Comparison of ENCODE assay signal across 8 mouse cellular contexts in the genomic region with DNA sequence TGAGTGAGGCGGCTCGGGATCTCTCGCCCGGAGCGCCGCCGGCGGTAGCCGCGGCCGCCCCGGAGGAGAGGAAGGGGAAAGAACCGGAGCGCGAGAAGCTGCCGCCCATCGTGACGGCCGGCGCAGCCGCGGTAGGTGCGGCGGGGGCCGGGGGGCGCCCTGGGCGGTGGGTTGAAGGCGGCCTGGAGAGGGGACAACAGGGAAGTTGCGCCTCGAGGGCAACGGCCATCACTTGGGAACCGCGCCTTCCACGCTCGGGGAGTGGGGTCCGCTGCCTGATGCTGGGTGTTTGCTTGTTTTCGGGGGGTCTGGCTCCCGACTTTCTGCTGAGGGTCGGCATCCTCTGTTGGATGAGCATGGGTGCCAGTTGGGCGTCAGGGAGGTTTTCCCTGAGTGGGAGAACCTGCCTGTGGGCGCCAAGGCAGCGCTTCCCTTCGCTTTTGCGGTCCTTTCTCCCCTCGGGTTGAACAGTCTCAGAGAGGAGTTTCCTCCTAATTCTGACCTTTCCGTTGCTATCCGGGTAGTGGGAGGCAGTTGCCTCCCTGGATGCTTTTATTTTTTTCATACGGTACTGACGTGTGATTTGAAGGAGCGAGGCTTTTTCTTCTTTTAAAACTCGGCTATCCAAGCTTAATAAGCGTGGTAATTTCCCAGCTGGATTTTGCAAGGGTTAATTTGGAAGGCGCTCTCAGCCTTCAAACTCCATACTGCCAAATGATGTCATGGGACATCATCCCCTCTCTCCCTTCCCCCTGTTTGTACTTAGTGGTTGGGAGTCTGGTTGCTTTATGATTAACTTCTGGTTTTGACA. TPM values are rescaled to one million over a fixed set of nuclear protein-coding genes. Genes with fewer than 3 reads are reported as not detected.
DNase-seq lines count a peak whose midpoint lies in the region; ATAC-seq lines count a peak whose summit lies in the region.

No protein-coding gene starts in this region.

- H3K9me3 ChIP-seq in kidney, embryonic 16.5 days (ENCODE audit: low read length) = no peaks in the 10 kb centered on the region
- no peaks in the 10 kb centered on the region for H3K9me3 ChIP-seq in midbrain, embryonic 11.5 days (ENCODE audit: control insufficient read depth, low read length)

- peak overlapping the region; percentile 61 for H3K4me3 ChIP-seq in kidney, embryonic 16.5 days (ENCODE audit: low read length)
- H3K4me3 ChIP-seq in midbrain, embryonic 11.5 days (ENCODE audit: low read depth, low read length) = peak overlapping the region; percentile 74

- DNase-seq in layer of hippocampus, adult 11-12 months (ENCODE audit: low spot score) = peak; percentile 37
- no peak for DNase-seq in layer of hippocampus, adult 9-11 months
- DNase-seq in ES-CJ7 (ENCODE audit: low read depth, low spot score) = peak; percentile 14
- DNase-seq in embryo, embryonic 11 days = peak; percentile 51
- DNase-seq in heart, adult 9 months (ENCODE audit: low spot score in 2 of 2) = peak; percentile 38 to 44
- DNase-seq in midbrain, embryonic 11.5 days (ENCODE audit: low spot score, missing footprints) = peak; percentile 97
- DNase-seq in testis, postnatal 14 days (ENCODE audit: low spot score) = peak; percentile 78

- H3K4me2 ChIP-seq in kidney, embryonic 16.5 days (replicated peaks; ENCODE audit: low read depth, low read length) = peak overlapping the region; percentile 78
- H3K4me2 ChIP-seq in midbrain, embryonic 11.5 days = peak overlapping the region; percentile 71

- WGBS in kidney, embryonic 16.5 days = 1% methylated on average over 38 of the region's 53 CpGs
- under 1% methylated on average over 46 of the region's 53 CpGs for WGBS in midbrain, embryonic 11.5 days

- H3K27me3 ChIP-seq in kidney, embryonic 16.5 days (ENCODE audit: insufficient read depth, low read length) = peaks cover 10% of the 10 kb centered on the region
- peaks cover 7% of the 10 kb centered on the region for H3K27me3 ChIP-seq in midbrain, embryonic 11.5 days (ENCODE audit: control insufficient read depth, insufficient read depth, low read length)

- no peaks in the 10 kb centered on the region for H3K4me1 ChIP-seq in kidney, embryonic 16.5 days (ENCODE audit: insufficient read depth, low read length)
- H3K4me1 ChIP-seq in midbrain, embryonic 11.5 days (ENCODE audit: control insufficient read depth, insufficient read depth, low read length) = no peaks in the 10 kb centered on the region

- no peak overlapping the region for H3K27ac ChIP-seq in kidney, embryonic 16.5 days (ENCODE audit: low read length)
- 0 out of 2 replicates have a peak overlapping the region, but pooled peaks have one; percentile 10 for H3K27ac ChIP-seq in midbrain, embryonic 11.5 days (ENCODE audit: low read depth, low read length)

- H3K9ac ChIP-seq in kidney, embryonic 16.5 days (replicated peaks; ENCODE audit: low read length) = peak overlapping the region; percentile 84
- peak overlapping the region; percentile 73 for H3K9ac ChIP-seq in midbrain, embryonic 11.5 days (ENCODE audit: low read length)

- H3K36me3 ChIP-seq in kidney, embryonic 16.5 days (ENCODE audit: insufficient read depth, low read length) = no peaks in the 10 kb centered on the region
- no peaks in the 10 kb centered on the region for H3K36me3 ChIP-seq in midbrain, embryonic 11.5 days (ENCODE audit: control insufficient read depth, insufficient read depth, low read length)

- peak; percentile 79 for ATAC-seq in kidney, embryonic 16.5 days (ENCODE audit: low FRiP score, low TSS enrichment)
- peak; percentile 86 for ATAC-seq in midbrain, embryonic 11.5 days (ENCODE audit: low FRiP score)

RNA-seq across cellular contexts. Expression of gene Hectd2, which starts 0.6 kb away (rescaled TPM):
- 1.9 and 2.1 TPM in 2 replicates for polyA plus RNA-seq in kidney, embryonic 16.5 days (2015; fragmentation: Nextera tagmentation; extraction: Ambion mirVana)
- 4.2 and 5.8 TPM in 2 replicates for polyA plus RNA-seq in midbrain, embryonic 11.5 days (2014; fragmentation: Nextera tagmentation; extraction: Ambion mirVana)
